Mouse (Mus musculus) cerebellum, adult 9-11 months (tissue): ENCODE data around the gene Krt78.

Experiments
- DNase-seq: peaks from one replicate; pipeline ENCODE4 v3.0.0; 2022

The Krt78 gene

GRCm38 (mm10) chr15:101970536-101970935 is 16.4 kb upstream of the Krt78 start:
- no peak for DNase-seq

- DNase-seq = no peak
Measured at GRCm38 (mm10) chr15:101966808-101967207, 12.7 kb upstream of the Krt78 start.

- DNase-seq = no peak
Measured at GRCm38 (mm10) chr15:101958891-101959290, 4.8 kb upstream of the Krt78 start.

GRCm38 (mm10) chr15:101952733-101953474 is 1.2 kb downstream of the Krt78 start:
- DNase-seq = no peak

- no peak for DNase-seq
Measured at GRCm38 (mm10) chr15:101945430-101945829, 8.7 kb downstream of the Krt78 start.

GRCm38 (mm10) chr15:101941948-101942347 is 12.1 kb downstream of the Krt78 start:
- no peak for DNase-seq

GRCm38 (mm10) chr15:101940274-101940829 is 13.7 kb downstream of the Krt78 start, which contains the start of gene Krt79:
Krt79 (minus strand) TSS chr15:101940324.
- DNase-seq = no peak

- no peak for DNase-seq
Measured at GRCm38 (mm10) chr15:101938600-101939308, 15.3 kb downstream of the Krt78 start.

- DNase-seq = no peak
Measured at GRCm38 (mm10) chr15:101933024-101933423, 21.1 kb downstream of the Krt78 start.

- DNase-seq = no peak
Measured at GRCm38 (mm10) chr15:101929666-101930065, 24.4 kb downstream of the Krt78 start.

GRCm38 (mm10) chr15:101929087-101929486 is 25.0 kb downstream of the Krt78 start:
- no peak for DNase-seq

- no peak for DNase-seq
Measured at GRCm38 (mm10) chr15:101927340-101928080, 26.6 kb downstream of the Krt78 start.

GRCm38 (mm10) chr15:101925041-101925440 is 29.0 kb downstream of the Krt78 start:
- no peak for DNase-seq

GRCm38 (mm10) chr15:101924635-101925034 is 29.5 kb downstream of the Krt78 start, which contains the start of gene Krt4:
Krt4 (minus strand) TSS chr15:101924735.
- no peak for DNase-seq

GRCm38 (mm10) chr15:101922296-101922695 is 31.8 kb downstream of the Krt78 start:
- no peak for DNase-seq

- DNase-seq = no peak
Measured at GRCm38 (mm10) chr15:101916072-101916471, 38.0 kb downstream of the Krt78 start.

- DNase-seq = no peak
Measured at GRCm38 (mm10) chr15:101904849-101905248, 49.2 kb downstream of the Krt78 start.

- DNase-seq = no peak
Measured at GRCm38 (mm10) chr15:101902171-101903149, 51.6 kb downstream of the Krt78 start.
